Mouse (Mus musculus): ENCODE results near the gene Wnt10b. TPM values are rescaled to one million over a fixed set of nuclear protein-coding genes. Genes with fewer than 3 reads are reported as not detected.
A peak's percentile ranks its signal among the peaks of the same experiment; 100 is the strongest.

Wnt10b gene
- total RNA-seq, 2 experiments from 2014 or later, result 0.63 to 0.64 TPM

GRCm38 (mm10) chr15:98742766-98743428 is 35.1 kb downstream of the Wnt10b start:
- DNase-seq (ENCODE audit: extremely low spot score in 1 of 2, low spot score in 2 of 2), result no peak
- intact Hi-C loops (cut with DNase I), result no loop called here

GRCm38 (mm10) chr15:98740219-98740618 is 37.7 kb downstream of the Wnt10b start:
- DNase-seq (ENCODE audit: extremely low spot score in 1 of 2, low spot score in 2 of 2), result no peak
- intact Hi-C loops (cut with DNase I), result no loop called here

DNA sequence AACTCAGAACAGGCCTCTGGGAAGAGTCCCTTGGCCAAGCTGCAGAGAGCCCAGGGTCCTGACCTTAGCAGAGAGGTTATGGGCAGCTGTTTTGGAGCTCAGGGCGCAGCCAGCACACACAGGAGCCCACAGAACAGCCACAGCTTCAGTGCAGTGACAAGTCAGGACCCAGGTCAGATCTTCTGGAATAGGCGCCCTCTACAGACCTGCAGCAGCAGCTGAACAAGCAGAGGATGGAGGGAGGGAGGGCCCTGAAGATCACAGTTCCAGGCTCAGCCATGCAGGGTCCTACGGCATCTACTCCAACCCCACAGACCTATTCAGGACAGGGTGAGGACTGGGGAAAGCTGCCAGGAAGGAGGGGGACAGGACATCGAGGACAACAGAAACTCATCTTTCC is 39.2 kb downstream of the Wnt10b start:
- no peak for DNase-seq (ENCODE audit: extremely low spot score in 1 of 2, low spot score in 2 of 2)
- intact Hi-C loops (cut with DNase I), result no loop called here

GRCm38 (mm10) chr15:98737881-98738280 is 40.1 kb downstream of the Wnt10b start:
- DNase-seq (ENCODE audit: extremely low spot score in 1 of 2, low spot score in 2 of 2), result peak in 1 of 2 experiments; percentile 56
- intact Hi-C loops (cut with DNase I), result no loop called here

DNA sequence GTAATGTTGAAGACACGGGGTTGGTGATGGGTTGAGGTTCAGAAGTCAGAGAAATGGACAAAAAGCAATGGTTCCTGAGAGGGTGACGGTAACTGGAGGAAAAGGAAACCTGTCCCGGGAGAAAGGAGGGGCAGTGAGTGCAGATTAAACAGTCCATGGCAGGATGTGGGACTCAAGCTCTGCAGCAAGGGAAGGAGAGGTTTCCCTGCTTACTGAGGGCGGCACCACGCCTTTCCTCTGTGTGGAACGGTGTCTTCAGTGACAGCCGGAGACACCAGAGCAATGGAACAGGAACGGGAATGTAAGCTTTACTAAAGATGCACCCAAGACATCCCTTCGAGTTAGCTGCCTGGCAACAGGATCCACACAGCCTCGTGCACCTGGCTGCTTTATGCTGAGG is 41.4 kb downstream of the Wnt10b start:
- intact Hi-C loops (cut with DNase I), result no loop called here

DNA sequence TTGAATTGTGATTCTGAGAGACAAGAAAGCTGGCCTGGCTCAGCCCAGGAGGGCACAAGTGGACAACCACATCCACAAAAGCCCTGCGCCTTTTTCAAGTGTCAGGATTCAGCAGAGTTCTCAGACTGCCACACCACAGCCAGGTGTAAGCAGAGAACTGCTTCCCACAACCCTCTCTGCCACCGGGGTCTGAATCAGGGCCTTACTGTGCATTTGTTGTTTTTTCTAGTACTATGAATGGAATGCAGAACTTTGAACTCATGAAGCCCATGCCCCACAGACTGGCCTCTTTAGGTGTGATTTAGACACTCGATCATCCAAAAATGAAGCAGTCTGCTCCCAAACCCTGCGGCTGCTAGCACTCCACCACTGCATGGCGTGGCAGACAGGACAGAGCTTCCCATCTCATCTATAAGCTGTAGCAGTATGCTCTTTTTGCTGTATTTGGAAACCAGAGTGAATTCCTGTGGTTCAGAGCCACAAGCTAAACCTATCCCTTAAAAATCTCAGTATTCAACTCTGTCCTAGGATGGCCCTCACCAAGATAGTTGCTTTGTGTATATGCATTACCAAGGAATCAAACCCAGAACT is 43.9 kb downstream of the Wnt10b start:
- intact Hi-C loops (cut with DNase I), result no loop called here
- DNase-seq (ENCODE audit: extremely low spot score in 1 of 2, low spot score in 2 of 2), result no peak

More for the DNA sequence above, 41.4 kb downstream of the Wnt10b start:
- DNase-seq (ENCODE audit: extremely low spot score in 1 of 2, low spot score in 2 of 2), result no peak

DNA sequence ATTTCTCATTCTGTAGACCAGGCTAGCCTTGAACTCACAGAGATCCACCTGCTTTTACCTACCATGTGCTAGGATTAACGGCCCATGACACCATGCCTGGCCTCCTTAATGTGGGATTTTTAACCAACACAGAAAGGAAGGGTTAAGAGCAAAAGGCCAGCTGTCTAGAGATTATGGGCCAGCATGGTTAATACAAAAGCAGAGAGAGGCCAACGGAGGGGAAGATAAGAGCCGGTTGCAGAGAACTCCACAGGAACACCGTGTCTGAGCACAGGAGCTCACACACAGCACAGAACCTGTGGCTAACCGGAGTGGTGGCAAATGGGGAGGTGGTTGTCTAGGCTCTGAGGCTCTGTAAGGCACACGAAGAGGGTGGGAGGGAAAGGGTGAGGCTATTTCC is 44.6 kb downstream of the Wnt10b start:
- intact Hi-C loops (cut with DNase I), result no loop called here
- no peak for DNase-seq (ENCODE audit: extremely low spot score in 1 of 2, low spot score in 2 of 2)

- intact Hi-C loops (cut with DNase I), result no loop called here
- no peak for DNase-seq (ENCODE audit: extremely low spot score in 1 of 2, low spot score in 2 of 2)
Observed at GRCm38 (mm10) chr15:98732006-98732531, 45.9 kb downstream of the Wnt10b start.

GRCm38 (mm10) chr15:98730790-98731189 is 47.2 kb downstream of the Wnt10b start:
- intact Hi-C loops (cut with DNase I), result no loop called here
- no peak for DNase-seq (ENCODE audit: extremely low spot score in 1 of 2, low spot score in 2 of 2)

GRCm38 (mm10) chr15:98729791-98730545 is 48.0 kb downstream of the Wnt10b start:
- intact Hi-C loops (cut with DNase I), result no loop called here
- no peak for DNase-seq (ENCODE audit: extremely low spot score in 1 of 2, low spot score in 2 of 2)

- intact Hi-C loops (cut with DNase I), result no loop called here
- no peak for DNase-seq (ENCODE audit: extremely low spot score in 1 of 2, low spot score in 2 of 2)
Observed at GRCm38 (mm10) chr15:98728366-98728765, 49.6 kb downstream of the Wnt10b start.

DNA sequence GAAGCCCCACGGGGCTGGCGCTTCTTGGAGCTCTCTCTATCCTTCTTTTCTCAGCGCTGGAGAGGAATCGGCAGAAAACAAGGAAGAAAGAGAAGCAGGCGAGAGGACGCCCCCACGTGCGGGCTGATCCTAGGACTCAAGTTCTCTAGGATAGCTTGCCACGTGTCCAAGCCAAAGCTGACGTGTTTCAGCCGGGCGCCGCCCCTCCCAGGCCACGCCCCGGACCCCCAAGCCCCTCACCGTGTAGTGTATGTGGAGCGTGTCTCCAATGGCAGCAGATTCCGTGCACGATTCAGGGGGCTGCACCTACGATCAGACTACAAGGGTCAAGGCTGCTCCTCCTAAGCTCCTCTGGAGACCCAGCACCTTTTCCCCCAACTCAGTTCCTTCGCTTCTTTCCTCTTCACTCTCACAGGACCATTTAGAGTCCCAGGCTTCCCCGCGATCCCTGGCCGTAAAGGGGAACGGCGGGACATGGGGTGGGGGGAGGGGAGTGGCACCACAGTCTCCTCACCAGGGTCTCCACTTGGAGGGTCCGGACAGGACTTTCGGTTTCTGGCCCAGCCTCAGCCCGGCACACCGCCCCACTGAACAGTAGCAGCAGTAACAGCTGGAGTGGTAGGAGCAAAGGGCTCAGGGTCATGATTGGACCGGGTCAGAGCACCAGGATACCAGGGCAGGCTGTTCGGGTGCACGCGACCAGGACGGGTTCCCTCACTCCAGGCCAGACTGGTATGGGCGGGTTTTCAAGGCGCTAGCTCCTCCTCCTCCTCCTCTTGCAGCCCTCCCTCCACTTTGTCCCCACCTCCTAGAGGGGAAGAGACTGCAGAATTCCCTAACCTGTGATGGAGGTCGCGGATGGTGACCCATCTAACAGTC is 50.3 kb downstream of the Wnt10b start, which contains the start of gene Fkbp11:
Gene Fkbp11 (minus strand): TSS at position 756 of the 879 bp plus-strand sequence.
- DNase-seq (ENCODE audit: extremely low spot score in 1 of 2, low spot score in 2 of 2), result peak in 1 of 2 experiments; percentile 69
- intact Hi-C loops (cut with DNase I), result no loop called here

- DNase-seq (ENCODE audit: extremely low spot score in 1 of 2, low spot score in 2 of 2), result no peak
- intact Hi-C loops (cut with DNase I), result no loop called here
Observed at GRCm38 (mm10) chr15:98726746-98727145, 51.2 kb downstream of the Wnt10b start.

DNA sequence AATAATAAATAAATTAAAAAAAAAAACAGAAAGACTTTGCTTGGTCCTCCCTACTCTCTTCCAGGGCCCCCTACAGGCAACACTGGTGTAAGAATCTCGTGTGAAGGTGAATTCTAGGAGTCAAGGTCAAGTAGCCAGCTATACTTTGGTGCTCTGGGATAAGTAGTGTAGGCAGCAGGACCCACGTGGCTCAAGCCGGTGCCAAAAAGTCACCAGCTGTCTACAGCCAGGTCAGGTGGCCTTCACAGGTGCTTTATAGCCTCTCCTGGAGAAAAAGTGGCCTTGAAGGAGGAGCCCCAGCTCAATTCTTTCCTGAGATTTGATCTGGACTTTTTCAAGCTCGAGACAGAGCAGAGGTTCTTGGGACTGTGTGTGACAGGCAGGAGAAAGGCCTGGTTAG is 51.9 kb downstream of the Wnt10b start:
- intact Hi-C loops (cut with DNase I), result no loop called here
- DNase-seq (ENCODE audit: extremely low spot score in 1 of 2, low spot score in 2 of 2), result no peak

- no peak for DNase-seq (ENCODE audit: extremely low spot score in 1 of 2, low spot score in 2 of 2)
- intact Hi-C loops (cut with DNase I), result no loop called here
Observed at GRCm38 (mm10) chr15:98724441-98724840, 53.5 kb downstream of the Wnt10b start.

GRCm38 (mm10) chr15:98722854-98723253 is 55.1 kb downstream of the Wnt10b start:
- intact Hi-C loops (cut with DNase I), result no loop called here
- DNase-seq (ENCODE audit: extremely low spot score in 1 of 2, low spot score in 2 of 2), result no peak

GRCm38 (mm10) chr15:98722191-98722590 is 55.8 kb downstream of the Wnt10b start:
- no peak for DNase-seq (ENCODE audit: extremely low spot score in 1 of 2, low spot score in 2 of 2)
- intact Hi-C loops (cut with DNase I), result no loop called here

Data from left cerebral cortex, postnatal 10 days (tissue).